Mouse (Mus musculus) layer of hippocampus, postnatal 36 days (tissue): ENCODE measurements around the gene Oosp3. TPM values are rescaled to one million over a fixed set of nuclear protein-coding genes. Genes with fewer than 3 reads are reported as not detected.

Source experiments
- DNase-seq, 2 experiments: peaks; one replicate each; pipeline ENCODE4 v3.0.0; 2022
- total RNA-seq, 2 experiments: library from RNA; stranded (reverse); gene quantifications; 2 replicates each; pipeline ENCODE4 v1.2.3; 2021

Oosp3 gene
- not detected for total RNA-seq

- no peak for DNase-seq
Observed at GRCm38 (mm10) chr19:11696755-11697154, at the start of gene Oosp3. Oosp3 (plus strand) TSS chr19:11697055.

GRCm38 (mm10) chr19:11649564-11649963 lies 47.3 kb upstream of the Oosp3 start:
- no peak for DNase-seq

GRCm38 (mm10) chr19:11659142-11659541 lies 37.7 kb upstream of the Oosp3 start:
- no peak for DNase-seq

GRCm38 (mm10) chr19:11660459-11660858 lies 36.4 kb upstream of the Oosp3 start, which contains the start of gene Oosp2:
Oosp2 (minus strand) TSS chr19:11660559.
- no peak for DNase-seq

- no peak for DNase-seq
Observed at GRCm38 (mm10) chr19:11661562-11661961, 35.3 kb upstream of the Oosp3 start.

GRCm38 (mm10) chr19:11690839-11691238 lies 6.0 kb upstream of the Oosp3 start, which contains the start of gene Oosp1:
Oosp1 (minus strand) TSS chr19:11691150.
- DNase-seq, result no peak

GRCm38 (mm10) chr19:11691454-11691853 lies 5.4 kb upstream of the Oosp3 start:
- no peak for DNase-seq

GRCm38 (mm10) chr19:11698342-11698741 lies 1.5 kb downstream of the Oosp3 start:
- DNase-seq, result no peak

GRCm38 (mm10) chr19:11712451-11712850 lies 15.6 kb downstream of the Oosp3 start:
- DNase-seq, result no peak

GRCm38 (mm10) chr19:11720071-11720470 lies 23.2 kb downstream of the Oosp3 start:
- DNase-seq, result no peak

GRCm38 (mm10) chr19:11723870-11724269 lies 27.0 kb downstream of the Oosp3 start:
- no peak for DNase-seq

- DNase-seq, result no peak
Observed at GRCm38 (mm10) chr19:11724275-11724674, 27.4 kb downstream of the Oosp3 start.

- DNase-seq, result no peak
Observed at GRCm38 (mm10) chr19:11725915-11726314, 29.1 kb downstream of the Oosp3 start.

GRCm38 (mm10) chr19:11727304-11727703 lies 30.4 kb downstream of the Oosp3 start:
- no peak for DNase-seq

- no peak for DNase-seq
Observed at GRCm38 (mm10) chr19:11730278-11730677, 33.4 kb downstream of the Oosp3 start.

- no peak for DNase-seq
Observed at GRCm38 (mm10) chr19:11736455-11736854, 39.6 kb downstream of the Oosp3 start.

GRCm38 (mm10) chr19:11745680-11746079 lies 48.8 kb downstream of the Oosp3 start:
- DNase-seq, result no peak

- DNase-seq, result no peak
Observed at GRCm38 (mm10) chr19:11747298-11747697, 50.4 kb downstream of the Oosp3 start, which contains the start of gene Gif. Gif (plus strand) TSS chr19:11747554.

Other genes starting within 250 kb of the Oosp3 start
- 1 to 10 TPM; 1.2 to 2.3 TPM for gene Ms4a6c, start 227.7 kb upstream of the Oosp3 start, total RNA-seq
- gene Gm8369, start 211.1 kb upstream of the Oosp3 start, total RNA-seq, result under 1 TPM; 0.30 to 0.57 TPM
- gene Ms4a6b, start 180.5 kb upstream of the Oosp3 start, total RNA-seq, result 1 to 10 TPM; 1.7 to 3.2 TPM
- not detected for gene Ms4a4d, start 160.3 kb upstream of the Oosp3 start, total RNA-seq
- gene Ms4a6d, start 92.2 kb upstream of the Oosp3 start, total RNA-seq, result 1 to 10 TPM; 1.2 to 1.4 TPM
- not detected for gene Ms4a2, start 73.3 kb upstream of the Oosp3 start, total RNA-seq
- not detected for gene Ms4a3, start 56.2 kb upstream of the Oosp3 start, total RNA-seq
- not detected for gene Oosp2, start 36.5 kb upstream of the Oosp3 start, total RNA-seq
- gene Oosp1, start 5.9 kb upstream of the Oosp3 start, total RNA-seq, result not detected
- not detected for gene Gif, start 50.5 kb downstream of the Oosp3 start, total RNA-seq
- 10 to 100 TPM; 33.4 to 34.5 TPM for gene Mrpl16, start 73.3 kb downstream of the Oosp3 start, total RNA-seq
- gene Stx3, start 122.3 kb downstream of the Oosp3 start, total RNA-seq, result 10 to 100 TPM; 28.2 to 36.3 TPM
- gene Olfr1417, start 142.2 kb downstream of the Oosp3 start, total RNA-seq, result not detected
- not detected for gene Olfr1418, start 164.0 kb downstream of the Oosp3 start, total RNA-seq
- gene Olfr1419, start 178.1 kb downstream of the Oosp3 start, total RNA-seq, result not detected
- not detected for gene Olfr1420, start 189.5 kb downstream of the Oosp3 start, total RNA-seq
- 10 to 100 TPM; 19.8 to 24.8 TPM for gene Patl1, start 215.3 kb downstream of the Oosp3 start, total RNA-seq